Mouse (Mus musculus) midbrain, embryonic 16.5 days (tissue): Measurements from ENCODE around the gene Umod. TPM values are rescaled to one million over a fixed set of nuclear protein-coding genes. Genes with fewer than 3 reads are reported as not detected.

Experiments used
- polyA plus RNA-seq: library from polyadenylated mRNA; unstranded; fragments of >200 nt; fragmentation: Nextera tagmentation; extraction: Ambion mirVana; gene quantifications from 2 replicates; pipeline ENCODE4 v1.2.1, GENCODE M21; 2015

Gene Umod
- polyA plus RNA-seq, 1 experiment from 2014 or later, result not detected

Other genes with a start within 250 kb of the Umod start
- not detected in 2 replicates for gene Gp2, start 20.0 kb downstream of the Umod start, polyA plus RNA-seq
- gene Acsm5, start 40.2 kb upstream of the Umod start, polyA plus RNA-seq, result 0.18 TPM in 1 of 2 replicates, not detected in the other
- gene Pdilt, start 44.2 kb upstream of the Umod start, polyA plus RNA-seq, result 0.08 and 0.10 TPM in 2 replicates
- not detected in 2 replicates for gene Acsm2, start 75.1 kb upstream of the Umod start, polyA plus RNA-seq
- not detected in 2 replicates for gene Acsm1, start 127.7 kb upstream of the Umod start, polyA plus RNA-seq
- gene Acsm4, start 210.7 kb upstream of the Umod start, polyA plus RNA-seq, result not detected in 2 replicates
- 85.8 and 89.6 TPM in 2 replicates for gene Thumpd1, start 241.5 kb upstream of the Umod start, polyA plus RNA-seq